Mouse (Mus musculus): ENCODE results near the gene Stx3.

The Stx3 gene

DNA sequence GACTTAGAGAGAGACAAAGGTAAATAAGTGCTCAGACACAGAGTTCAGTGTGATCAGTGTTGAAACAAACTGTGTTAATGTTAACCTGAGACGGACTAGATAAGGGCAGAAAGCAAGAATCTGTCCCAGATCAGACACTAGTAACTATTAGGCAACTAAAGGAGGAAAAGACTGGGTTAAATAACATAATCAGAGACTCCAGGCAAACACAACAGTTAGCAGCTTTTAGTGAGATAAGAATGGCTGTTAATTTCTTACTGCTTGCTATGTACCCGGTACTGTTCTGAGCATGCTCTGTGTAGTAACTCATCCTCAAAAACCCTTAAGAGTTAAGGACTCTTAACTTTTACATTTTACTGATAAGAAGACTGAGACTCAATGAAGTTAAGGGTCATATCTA lies 93.3 kb downstream of the Stx3 start:
- DNase-seq (ENCODE audit: extremely low read depth, low read depth): no peak

Data from MEL-GATA-1-ER (cell line).